Mouse (Mus musculus): ENCODE data around the gene Tcea3.

The Tcea3 gene

GRCm38 (mm10) chr4:136239111-136239510, 8.4 kb upstream of the Tcea3 start:
- DNase-seq (ENCODE audit: low spot score in 2 of 2): no peak

- DNase-seq (ENCODE audit: low spot score in 2 of 2): peak; percentile 67 to 84
These were observed 7.9 kb upstream of the Tcea3 start for GRCm38 (mm10) chr4:136239622-136240021.

- no peak for DNase-seq (ENCODE audit: low spot score in 2 of 2)
These were observed 7.4 kb upstream of the Tcea3 start for GRCm38 (mm10) chr4:136240123-136240522.

DNA sequence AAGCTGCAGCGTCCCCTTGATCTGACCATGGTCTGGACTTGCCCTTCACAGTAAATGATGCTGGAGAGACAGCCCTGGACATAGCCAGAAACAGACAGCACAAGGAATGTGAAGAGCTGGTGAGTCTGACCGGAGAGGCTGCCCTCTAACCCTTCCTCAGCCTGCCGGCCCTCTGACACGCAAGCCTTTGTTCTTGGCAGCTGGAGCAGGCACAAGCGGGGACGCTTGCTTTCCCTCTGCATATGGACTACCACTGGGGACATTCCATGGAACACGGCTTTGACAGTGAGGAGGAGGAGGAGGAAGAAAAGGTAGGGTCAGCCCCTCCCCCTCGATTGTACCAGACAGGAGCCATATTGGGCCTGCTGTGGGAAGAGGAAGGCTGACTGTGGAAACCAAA, 6.6 kb upstream of the Tcea3 start:
- no peak for DNase-seq (ENCODE audit: low spot score in 2 of 2)

DNA sequence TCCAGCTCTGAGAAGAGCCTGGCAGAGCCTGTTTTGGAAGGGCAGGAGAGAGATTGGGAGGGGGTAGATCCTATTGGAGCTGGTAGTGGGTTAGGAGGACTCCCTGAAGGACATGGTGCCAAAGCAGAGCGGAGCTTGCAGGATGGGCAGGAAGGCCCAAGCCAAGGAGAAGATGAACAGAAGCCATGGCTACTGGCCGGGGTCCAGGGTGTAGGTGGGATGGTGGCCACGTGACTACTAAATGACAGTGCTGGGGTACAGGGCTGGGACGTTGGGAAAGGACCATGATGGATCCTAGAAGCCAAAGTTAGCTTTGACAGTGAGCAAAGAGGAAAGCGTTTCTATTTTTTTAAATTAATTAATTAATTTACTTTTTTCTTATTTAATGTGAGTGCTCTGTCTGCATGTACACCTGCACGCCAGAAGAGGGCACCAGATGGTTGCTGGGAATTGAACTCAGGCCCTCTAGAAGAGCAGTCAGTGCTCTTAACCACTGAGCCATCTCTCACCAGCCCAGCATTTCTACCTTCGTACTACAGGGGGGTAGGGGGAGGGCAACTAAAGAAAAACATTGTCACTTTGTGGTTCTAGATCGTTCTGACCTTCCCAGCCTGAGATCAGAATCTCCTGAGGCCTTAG, 5.3 kb upstream of the Tcea3 start:
- peak in 1 of 2 experiments; percentile 35 for DNase-seq (ENCODE audit: low spot score in 2 of 2)

- no peak for DNase-seq (ENCODE audit: low spot score in 2 of 2)
These were observed 4.8 kb upstream of the Tcea3 start for GRCm38 (mm10) chr4:136242728-136243127.

DNA sequence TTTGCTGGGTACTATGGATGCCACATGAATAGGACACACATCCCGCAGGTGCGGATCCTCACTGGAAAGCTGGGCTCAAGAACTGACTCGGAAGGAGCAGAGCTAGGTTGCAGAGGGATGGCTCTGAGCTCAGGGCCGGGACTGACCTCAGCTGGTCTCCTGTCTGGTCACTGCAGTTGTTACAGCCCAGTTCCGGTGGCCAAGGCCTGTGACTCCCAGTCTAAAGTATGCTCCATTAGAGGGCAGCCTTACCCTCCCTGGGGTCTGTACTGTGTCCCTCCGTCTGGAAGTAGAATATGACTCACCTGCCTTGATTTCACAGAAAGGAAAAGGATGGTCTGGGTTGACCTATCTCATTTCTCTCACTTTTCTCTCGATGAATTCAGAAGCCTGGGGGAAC, 3.3 kb upstream of the Tcea3 start:
- no peak for DNase-seq (ENCODE audit: low spot score in 2 of 2)

- no peak for DNase-seq (ENCODE audit: low spot score in 2 of 2)
These were observed 1.8 kb upstream of the Tcea3 start for GRCm38 (mm10) chr4:136245681-136246080.

- no peak for DNase-seq (ENCODE audit: low spot score in 2 of 2)
These were observed 960 bp upstream of the Tcea3 start for GRCm38 (mm10) chr4:136246568-136246969.

GRCm38 (mm10) chr4:136247386-136247728, 172 bp upstream of the Tcea3 start:
- DNase-seq (ENCODE audit: low spot score in 2 of 2): no peak

DNA sequence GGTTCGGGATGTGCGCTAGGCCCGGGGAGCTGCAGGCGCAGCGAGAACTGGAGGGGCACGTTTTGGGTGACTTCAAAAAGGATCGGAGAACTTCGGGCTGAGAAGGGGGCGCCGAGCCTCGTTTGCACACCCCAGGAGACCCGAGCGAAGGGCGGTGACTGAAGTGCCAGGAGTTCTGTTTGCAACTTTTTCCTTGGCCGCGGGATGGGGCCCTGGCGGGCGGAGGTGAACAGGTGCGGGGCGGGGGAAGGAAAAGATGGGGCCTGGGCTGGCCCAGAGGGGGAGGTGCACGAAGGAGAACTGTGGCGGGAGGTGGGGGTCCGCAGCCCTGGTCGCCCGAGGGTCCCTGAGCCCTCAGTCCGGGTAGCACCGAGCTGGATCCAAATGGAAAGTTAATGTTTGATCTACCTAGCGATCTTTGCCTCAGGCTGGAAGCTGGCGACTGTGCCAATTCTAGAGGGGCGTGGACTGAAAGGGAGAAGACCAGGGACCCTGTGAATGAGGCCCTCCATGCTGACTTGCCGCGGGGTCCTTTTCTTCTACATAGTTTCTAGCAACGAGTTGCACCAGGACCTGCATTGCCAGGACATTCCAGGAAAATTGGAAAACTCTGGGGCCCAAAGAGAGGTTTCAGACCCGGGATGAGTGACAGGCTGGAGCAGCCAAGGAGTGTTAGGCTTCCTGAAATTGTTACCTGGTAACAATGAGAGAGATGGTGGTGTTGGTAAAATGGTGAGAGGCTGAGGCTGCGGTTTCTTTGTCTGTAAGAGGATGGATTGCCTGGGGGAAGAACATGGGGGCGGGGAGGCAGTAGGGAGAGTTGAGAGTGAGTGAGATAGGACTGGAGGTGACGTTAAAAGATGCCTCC, 1.2 kb downstream of the Tcea3 start:
- peak in 1 of 2 experiments; percentile 20 for DNase-seq (ENCODE audit: low spot score in 2 of 2)

DNA sequence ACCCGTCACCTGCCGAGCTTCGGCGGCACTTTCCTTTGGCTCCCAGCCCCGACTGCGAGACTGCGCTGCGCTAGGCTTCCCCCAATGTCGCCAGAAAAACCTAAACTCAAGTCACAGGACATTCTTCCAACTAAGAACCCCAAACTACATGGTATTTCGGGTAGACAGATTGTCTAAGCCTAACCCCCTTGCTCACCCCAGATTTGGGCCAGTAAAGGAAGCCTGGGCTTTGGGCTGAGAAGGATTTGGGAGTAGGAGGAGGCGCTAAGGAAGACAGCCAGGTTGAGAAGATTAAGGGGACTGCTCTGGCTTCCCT, 1.8 kb downstream of the Tcea3 start:
- DNase-seq (ENCODE audit: low spot score in 2 of 2): no peak

GRCm38 (mm10) chr4:136249780-136250179, 2.3 kb downstream of the Tcea3 start:
- DNase-seq (ENCODE audit: low spot score in 2 of 2): no peak

GRCm38 (mm10) chr4:136255919-136256318, 8.4 kb downstream of the Tcea3 start:
- no peak for DNase-seq (ENCODE audit: low spot score in 2 of 2)

DNA sequence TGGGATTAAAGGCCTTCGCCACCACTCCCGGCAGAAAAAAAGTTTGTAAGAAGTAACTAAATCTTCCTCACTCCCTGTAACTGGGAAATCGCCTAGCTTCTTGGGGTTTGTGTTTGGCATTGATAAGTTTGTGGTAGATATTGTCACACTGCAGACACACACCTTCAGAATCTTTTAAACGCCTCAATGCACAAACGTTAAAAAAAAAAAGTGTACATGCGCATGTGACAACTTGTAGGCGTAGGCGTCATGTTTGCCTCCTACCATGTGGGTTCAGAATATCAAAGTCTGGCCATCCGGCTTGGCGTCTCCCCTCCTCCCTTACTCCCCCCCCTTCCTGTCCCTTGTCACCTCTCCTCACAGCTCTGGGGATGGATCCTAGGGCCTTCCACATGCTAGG, 9.2 kb downstream of the Tcea3 start:
- DNase-seq (ENCODE audit: low spot score in 2 of 2): no peak

- no peak for DNase-seq (ENCODE audit: low spot score in 2 of 2)
These were observed 12.4 kb downstream of the Tcea3 start for GRCm38 (mm10) chr4:136259916-136260315.

- peak; percentile 44 to 86 for DNase-seq (ENCODE audit: low spot score in 2 of 2)
These were observed 13.1 kb downstream of the Tcea3 start for GRCm38 (mm10) chr4:136260491-136261180.

DNA sequence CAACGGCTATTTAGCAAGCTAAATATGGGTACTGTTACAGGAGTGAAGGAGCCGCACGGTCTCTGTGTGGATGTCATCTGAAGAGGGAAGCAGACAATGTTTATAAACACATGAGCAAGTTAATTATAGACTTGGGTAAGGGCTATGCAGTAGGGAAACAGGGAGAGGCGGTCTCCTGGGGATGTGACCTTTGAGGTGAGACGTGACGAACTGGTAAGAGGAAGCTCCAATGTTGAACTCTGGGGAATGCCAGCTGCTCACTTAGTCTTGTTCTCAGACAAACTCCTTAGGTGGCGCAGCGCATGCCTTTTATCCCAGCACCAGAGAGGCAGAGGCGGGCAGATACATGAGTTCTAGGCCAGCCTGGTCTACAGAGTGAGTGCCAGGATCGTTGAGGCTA, 14.4 kb downstream of the Tcea3 start:
- no peak for DNase-seq (ENCODE audit: low spot score in 2 of 2)

GRCm38 (mm10) chr4:136263555-136263954, 16.0 kb downstream of the Tcea3 start:
- DNase-seq (ENCODE audit: low spot score in 2 of 2): no peak

DNA sequence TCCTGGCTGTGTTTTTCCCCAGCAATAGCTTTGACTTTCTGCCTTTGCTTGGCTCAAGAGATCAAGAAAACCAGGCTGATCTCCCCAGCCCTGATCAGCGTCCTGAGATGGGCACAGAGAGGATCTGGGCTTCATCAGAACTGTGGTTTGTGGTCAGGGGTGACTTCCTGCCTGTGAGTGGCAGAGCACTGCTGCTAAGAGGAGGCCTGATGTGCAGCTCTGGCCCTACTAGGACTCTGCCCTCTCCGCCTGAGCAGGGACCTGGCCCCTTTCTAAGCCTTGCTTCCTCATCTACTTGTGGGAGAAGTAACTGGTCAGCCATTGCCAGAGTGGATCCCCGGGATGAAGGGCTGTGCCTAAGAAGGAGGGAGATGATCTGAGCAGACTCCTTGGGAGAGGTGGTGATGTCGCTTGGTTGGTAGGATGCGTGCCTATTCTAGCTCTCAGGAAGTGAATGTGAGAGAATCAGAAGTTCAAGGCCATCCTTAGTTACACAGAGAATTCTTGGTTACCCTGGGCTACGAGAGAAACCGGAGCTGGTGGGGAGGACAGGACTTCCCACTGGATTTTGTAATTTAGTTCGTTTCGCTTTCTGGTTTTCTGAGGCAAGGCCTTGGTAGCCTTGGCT, 19.3 kb downstream of the Tcea3 start:
- DNase-seq (ENCODE audit: low spot score in 2 of 2): peak; percentile 28 to 40

- DNase-seq (ENCODE audit: low spot score in 2 of 2): no peak
These were observed 21.4 kb downstream of the Tcea3 start for GRCm38 (mm10) chr4:136268912-136269311.

DNA sequence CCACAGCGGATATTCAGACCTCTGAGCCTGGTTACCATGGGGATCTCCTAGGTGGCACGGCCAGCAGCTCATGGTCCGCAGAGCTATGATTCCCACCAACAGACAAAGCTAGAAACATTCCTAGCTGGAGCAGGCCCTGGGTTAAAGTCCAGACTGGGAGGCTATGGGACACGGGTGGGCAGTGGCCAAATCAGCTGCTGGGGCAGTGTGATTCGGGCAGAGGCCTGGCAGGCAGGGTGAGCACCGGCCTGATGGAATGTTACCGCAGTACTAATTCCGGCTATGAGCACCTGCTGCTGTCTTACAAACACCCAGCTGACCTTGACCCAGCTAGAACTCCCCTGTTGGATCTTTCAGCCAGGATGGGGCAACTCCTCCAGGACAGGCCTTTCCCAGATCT, 23.1 kb downstream of the Tcea3 start:
- DNase-seq (ENCODE audit: low spot score in 2 of 2): no peak

Measured in thymus, postnatal 10 days (tissue).